Mouse (Mus musculus) liver, embryonic 13.5 days (tissue): ENCODE results near the gene Stk17b. TPM values are rescaled to one million over a fixed set of nuclear protein-coding genes. Genes with fewer than 3 reads are reported as not detected.
"Not testable (repeated sequence)": the region's sequence is repeated elsewhere in the genome, so short reads cannot be mapped to it uniquely, and the experiment has no call there.

Experiments used
- ATAC-seq: fragments of 200-750 bp; cut with Nextera tagmentation; 2 replicates; pipeline ENCODE4 v1.8.0; 2017; ENCODE audit warnings: low read depth, mild to moderate bottlenecking, moderate number of reproducible peaks, moderate library complexity
- DNase-seq: peaks from one replicate; pipeline ENCODE4 v3.0.0; 2022
- H3K27ac ChIP-seq: fragments of 300-500 bp; sonication (generic); 2 replicates; pipeline ENCODE4 v1.5.1; 2015; ENCODE audit warnings: moderate library complexity, mild to moderate bottlenecking, inconsistent platforms
- H3K27me3 ChIP-seq: fragments of 300-500 bp; sonication (generic); 2 replicates; pipeline ENCODE4 v1.6.1; 2015; ENCODE audit warnings: mild to moderate bottlenecking, inconsistent platforms
- H3K36me3 ChIP-seq: fragments of 300-500 bp; sonication (generic); 2 replicates; pipeline ENCODE4 v1.6.1; 2015; ENCODE audit warnings: mild to moderate bottlenecking, inconsistent platforms
- H3K4me1 ChIP-seq: fragments of 300-500 bp; sonication (generic); replicated peaks from 2 replicates; pipeline ENCODE4 v1.6.1; 2015; ENCODE audit warnings: inconsistent platforms
- H3K4me2 ChIP-seq: fragments of 300-500 bp; sonication (generic); 2 replicates; pipeline ENCODE4 v1.6.1; 2015; ENCODE audit warnings: inconsistent platforms, mild to moderate bottlenecking, moderate library complexity
- H3K4me3 ChIP-seq: fragments of 300-500 bp; sonication (generic); replicated peaks from 2 replicates; pipeline ENCODE4 v1.5.1; 2015; ENCODE audit warnings: mild to moderate bottlenecking, inconsistent platforms
- H3K9ac ChIP-seq: fragments of 300-500 bp; sonication (generic); 2 replicates; pipeline ENCODE4 v1.6.1; 2015; ENCODE audit warnings: mild to moderate bottlenecking, inconsistent platforms
- H3K9me3 ChIP-seq: fragments of 300-500 bp; sonication (generic); replicated peaks from 2 replicates; pipeline ENCODE4 v1.6.1; 2016; ENCODE audit warnings: inconsistent platforms
- WGBS: fragments of 180-500 bp; shearing (Covaris S2); methylation state at CpG from one replicate; pipeline ENCODE4 v1.1.7; 2015; ENCODE audit not compliant: insufficient replicate concordance; 5-methylcytosine and 5-hydroxymethylcytosine counted together
- polyA plus RNA-seq: library from polyadenylated mRNA; unstranded; fragments of >200 nt; fragmentation: Nextera tagmentation; extraction: Ambion mirVana; gene quantifications from 2 replicates; pipeline ENCODE4 v1.2.1, GENCODE M21; 2015

Stk17b gene
- polyA plus RNA-seq, 1 experiment from 2014 or later, result 16.7 TPM

DNA sequence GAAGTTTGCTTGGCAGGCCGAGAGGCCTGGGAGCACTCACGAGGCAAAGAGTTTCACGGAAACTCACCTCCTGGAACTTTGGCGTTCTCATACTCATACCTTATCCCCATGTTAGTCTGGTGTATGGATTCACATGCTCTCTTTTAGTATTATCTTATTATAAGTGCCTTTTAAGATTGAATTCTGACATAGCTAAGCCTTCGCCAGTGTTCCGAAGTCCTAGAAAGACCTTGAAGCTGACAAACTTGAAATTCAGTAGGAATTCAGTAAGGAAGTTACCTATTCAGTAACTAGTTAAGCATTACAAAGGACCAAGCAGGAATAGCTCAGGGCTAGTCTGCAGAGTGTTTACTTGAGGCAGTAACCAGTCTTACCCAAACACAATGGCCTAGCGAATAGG lies 34.3 kb downstream of the Stk17b start:
- H3K4me2 ChIP-seq, ATAC-seq, H3K36me3 ChIP-seq, H3K27me3 ChIP-seq, H3K4me3 ChIP-seq, H3K27ac ChIP-seq, H3K9ac ChIP-seq, H3K9me3 ChIP-seq, DNase-seq, H3K4me1 ChIP-seq: not testable (repeated sequence)
- 80% methylated on average over 7 of the region's 7 CpGs for WGBS

DNA sequence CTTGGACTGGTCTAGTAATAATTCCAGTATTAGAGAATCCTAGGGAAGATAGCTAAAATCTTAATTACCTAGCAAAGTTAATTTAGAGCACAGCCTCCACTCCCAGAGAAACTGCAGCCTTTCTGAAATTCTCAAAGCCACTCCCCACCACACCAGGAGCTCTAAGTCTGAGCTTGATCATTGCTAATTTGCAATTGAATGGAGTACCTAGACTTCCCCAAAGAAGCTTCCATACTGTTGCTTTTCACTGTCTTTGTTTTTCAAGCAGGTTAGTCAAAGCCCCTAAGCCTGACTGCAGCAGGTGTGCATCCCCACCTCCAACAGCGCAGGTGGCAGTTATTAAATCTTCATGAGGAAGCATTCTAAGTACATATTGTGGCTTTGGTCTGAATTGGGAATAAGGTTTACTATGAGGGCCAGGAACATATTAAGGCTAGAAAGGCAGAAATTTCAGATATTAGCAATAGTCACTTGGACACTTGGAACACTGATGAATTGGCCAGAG lies 35.1 kb downstream of the Stk17b start:
- H3K9me3 ChIP-seq, H3K4me2 ChIP-seq, H3K36me3 ChIP-seq, H3K4me1 ChIP-seq, ATAC-seq, H3K4me3 ChIP-seq, DNase-seq, H3K27me3 ChIP-seq, H3K9ac ChIP-seq, H3K27ac ChIP-seq: not testable (repeated sequence)
- WGBS, result 84% methylated on average over 1 of the region's 1 CpGs

GRCm38 (mm10) chr1:53748571-53748970 lies 36.5 kb downstream of the Stk17b start:
- 50% methylated on average over 10 of the region's 11 CpGs for WGBS
- H3K36me3 ChIP-seq, result no peaks in the 10 kb centered on the region
- DNase-seq (no peak), ATAC-seq (no peak)
- no peak overlapping the region for H3K9ac ChIP-seq
- no peak overlapping the region for H3K4me2 ChIP-seq
- no peak overlapping the region for H3K4me3 ChIP-seq
- no peaks in the 10 kb centered on the region for H3K9me3 ChIP-seq
- no peaks in the 10 kb centered on the region for H3K27me3 ChIP-seq
- H3K27ac ChIP-seq, result no peak overlapping the region
- H3K4me1 ChIP-seq, result no peaks in the 10 kb centered on the region

GRCm38 (mm10) chr1:53746001-53746400 lies 39.0 kb downstream of the Stk17b start:
- Histone ChIP-seq H3K36me3 (no peaks in the 10 kb centered on the region), H3K9ac (no peak overlapping the region), H3K9me3 (no peaks in the 10 kb centered on the region), H3K4me3 (no peak overlapping the region), H3K27ac (no peak overlapping the region), H3K27me3 (no peaks in the 10 kb centered on the region), H3K4me1 (no peaks in the 10 kb centered on the region), H3K4me2 (no peak overlapping the region)
- DNase-seq (no peak), ATAC-seq (no peak)
- 70% methylated on average over 5 of the region's 5 CpGs for WGBS

DNA sequence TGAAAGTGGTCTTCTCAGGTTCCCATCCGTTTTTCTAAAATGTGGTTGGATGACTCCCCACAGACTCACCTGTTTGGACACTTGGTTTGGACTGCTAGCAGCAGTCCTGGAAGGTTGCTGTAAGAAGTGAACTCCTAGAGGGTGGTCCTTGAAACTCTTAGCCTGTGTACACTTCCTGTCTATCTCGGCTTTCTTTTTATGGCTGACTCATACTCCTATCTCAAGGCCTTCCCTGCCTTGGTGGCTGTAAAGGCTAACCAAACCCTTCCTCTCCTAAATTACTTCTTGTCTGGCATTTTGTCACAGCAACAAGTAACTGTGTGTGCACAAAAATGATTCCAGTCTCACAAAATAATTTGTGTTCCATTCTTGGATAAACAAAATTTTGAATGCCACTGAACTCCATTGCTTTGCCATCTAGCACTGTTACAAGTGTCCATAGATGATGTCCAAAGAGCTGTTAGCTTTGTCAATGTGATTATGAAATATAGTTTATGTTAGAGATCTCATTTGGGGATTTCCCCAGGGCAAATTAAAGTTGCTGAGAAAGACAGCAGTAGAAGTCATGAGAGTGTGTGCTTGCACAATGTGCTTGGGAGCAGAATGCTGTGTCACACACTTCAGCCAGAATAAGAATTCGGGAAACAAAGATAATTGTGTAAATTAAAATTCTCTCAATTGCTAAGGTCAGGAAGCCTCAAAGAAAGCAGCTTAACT lies 43.1 kb downstream of the Stk17b start:
- no peak for DNase-seq
- 53% methylated on average over 3 of the region's 3 CpGs for WGBS

DNA sequence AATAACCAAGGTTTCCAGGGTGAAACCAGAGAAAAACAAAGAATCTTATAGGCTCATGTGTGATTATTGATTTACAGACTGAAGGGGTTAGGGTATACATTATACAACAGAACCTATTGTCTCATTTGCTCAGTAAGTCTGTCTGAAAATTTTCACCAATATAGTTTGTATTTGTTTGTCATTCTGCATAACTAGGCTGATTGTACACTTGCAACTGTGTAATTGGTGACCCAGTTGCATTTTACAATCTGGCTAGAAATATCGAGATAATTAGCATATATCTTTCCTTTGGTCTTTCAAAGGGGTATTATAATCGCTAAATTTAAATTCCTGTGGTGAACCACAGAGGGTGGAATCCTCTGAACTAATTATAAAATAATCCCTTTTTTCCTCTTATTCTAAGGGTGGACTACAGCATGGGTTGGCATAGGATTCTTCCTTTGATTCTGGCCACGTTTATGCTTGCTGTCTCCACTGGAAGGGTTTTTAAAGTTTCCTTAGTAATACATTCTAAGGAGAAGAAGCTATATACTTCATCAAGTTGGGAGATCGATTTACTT lies 44.2 kb downstream of the Stk17b start:
- 60% methylated on average over 4 of the region's 4 CpGs for WGBS
- ATAC-seq (no peak), DNase-seq (no peak)
- H3K36me3 ChIP-seq, result no peaks in the 10 kb centered on the region
- no peaks in the 10 kb centered on the region for H3K4me1 ChIP-seq
- H3K9me3 ChIP-seq, result no peaks in the 10 kb centered on the region
- H3K27ac ChIP-seq, result no peak overlapping the region
- H3K27me3 ChIP-seq, result no peaks in the 10 kb centered on the region
- no peak overlapping the region for H3K9ac ChIP-seq
- no peak overlapping the region for H3K4me3 ChIP-seq
- no peak overlapping the region for H3K4me2 ChIP-seq

More for the DNA sequence above, 43.1 kb downstream of the Stk17b start:
- no peaks in the 10 kb centered on the region for H3K27me3 ChIP-seq
- H3K9me3 ChIP-seq, result no peaks in the 10 kb centered on the region
- no peak overlapping the region for H3K4me2 ChIP-seq
- H3K27ac ChIP-seq, result no peak overlapping the region
- no peak overlapping the region for H3K4me3 ChIP-seq
- no peaks in the 10 kb centered on the region for H3K36me3 ChIP-seq
- no peak for ATAC-seq
- no peaks in the 10 kb centered on the region for H3K4me1 ChIP-seq
- H3K9ac ChIP-seq, result no peak overlapping the region

- H3K9me3 ChIP-seq, H3K27ac ChIP-seq, H3K36me3 ChIP-seq, H3K9ac ChIP-seq, H3K4me1 ChIP-seq, DNase-seq, ATAC-seq, H3K27me3 ChIP-seq, H3K4me2 ChIP-seq, H3K4me3 ChIP-seq: not testable (repeated sequence)
- WGBS, result 63% methylated on average over 4 of the region's 4 CpGs
Observed at GRCm38 (mm10) chr1:53740077-53740776, 44.8 kb downstream of the Stk17b start.

DNA sequence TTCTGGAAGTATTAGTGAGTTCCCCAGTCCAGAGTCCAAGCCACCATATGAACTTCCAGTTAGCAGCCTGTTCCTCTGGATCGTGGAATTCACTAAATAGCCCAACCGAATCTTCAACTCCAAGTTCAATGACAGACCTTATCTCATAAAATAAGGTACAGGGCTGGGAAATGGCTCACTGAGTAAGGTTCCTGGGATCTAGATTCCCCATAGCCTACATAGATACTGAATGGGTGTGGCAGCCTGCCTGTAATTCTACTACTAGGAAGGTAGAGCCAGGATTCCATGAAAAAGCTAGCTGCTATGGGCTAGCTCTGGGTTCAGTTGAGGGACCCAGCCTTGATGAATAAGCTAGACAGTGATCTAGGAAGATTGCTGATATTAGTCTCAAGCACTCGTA lies 48.4 kb downstream of the Stk17b start:
- no peaks in the 10 kb centered on the region for H3K9me3 ChIP-seq
- H3K9ac ChIP-seq, result no peak overlapping the region
- no peaks in the 10 kb centered on the region for H3K36me3 ChIP-seq
- no peaks in the 10 kb centered on the region for H3K4me1 ChIP-seq
- H3K27ac ChIP-seq, result no peak overlapping the region
- H3K4me3 ChIP-seq, result no peak overlapping the region
- H3K27me3 ChIP-seq, result no peaks in the 10 kb centered on the region
- no peak for ATAC-seq
- H3K4me2 ChIP-seq, result no peak overlapping the region
- no peak for DNase-seq
- WGBS, result 63% methylated on average over 3 of the region's 3 CpGs

GRCm38 (mm10) chr1:53728489-53729225 lies 56.4 kb downstream of the Stk17b start:
- WGBS, result 33% methylated on average over 5 of the region's 5 CpGs
- Histone ChIP-seq H3K9ac (no peak overlapping the region), H3K4me2 (no peak overlapping the region), H3K4me3 (no peak overlapping the region), H3K4me1 (0 out of 2 replicates have a peak, but pooled peaks cover 3% of the 10 kb centered on the region), H3K27ac (no peak overlapping the region), H3K36me3 (no peaks in the 10 kb centered on the region), H3K9me3 (no peaks in the 10 kb centered on the region), H3K27me3 (no peaks in the 10 kb centered on the region)
- no peak for DNase-seq
- ATAC-seq, result no peak

- 75% methylated on average over 2 of the region's 2 CpGs for WGBS
- H3K27me3 ChIP-seq, result no peaks in the 10 kb centered on the region
- H3K36me3 ChIP-seq, result no peaks in the 10 kb centered on the region
- no peak for ATAC-seq
- no peak for DNase-seq
- no peak overlapping the region for H3K27ac ChIP-seq
- no peak overlapping the region for H3K4me3 ChIP-seq
- no peak overlapping the region for H3K9ac ChIP-seq
- H3K9me3 ChIP-seq, result no peaks in the 10 kb centered on the region
- H3K4me1 ChIP-seq, result 0 out of 2 replicates have a peak, but pooled peaks cover 3% of the 10 kb centered on the region
- H3K4me2 ChIP-seq, result no peak overlapping the region
Observed at GRCm38 (mm10) chr1:53726883-53727282, 58.1 kb downstream of the Stk17b start.

DNA sequence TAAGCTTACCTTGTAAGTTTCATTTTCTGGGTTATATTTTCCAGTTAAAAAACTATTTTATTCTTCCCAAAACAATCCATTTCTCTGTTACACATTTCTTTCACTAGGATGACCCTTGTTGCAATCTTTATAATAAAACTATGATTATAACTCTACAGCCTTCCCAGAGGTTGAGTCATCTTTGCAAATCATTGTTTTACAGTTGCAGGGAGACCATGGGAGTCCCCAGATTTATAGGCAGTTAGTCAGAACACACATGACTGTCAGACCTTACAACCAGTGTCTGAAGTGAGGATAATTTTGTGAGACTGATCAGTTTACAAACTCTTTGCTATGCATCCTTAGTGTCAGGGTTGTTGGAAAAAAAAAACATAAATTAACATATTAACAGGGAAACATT lies 63.7 kb downstream of the Stk17b start:
- Histone ChIP-seq H3K27me3 (no peaks in the 10 kb centered on the region), H3K9me3 (no peaks in the 10 kb centered on the region), H3K4me3 (no peak overlapping the region), H3K27ac (no peak overlapping the region), H3K4me1 (no peaks in the 10 kb centered on the region), H3K36me3 (no peaks in the 10 kb centered on the region), H3K4me2 (no peak overlapping the region), H3K9ac (no peak overlapping the region)
- ATAC-seq, result no peak
- DNase-seq, result no peak
